Mouse (Mus musculus) G1E (cell line): ENCODE measurements around the gene Pmel.

Source experiments
- CTCF ChIP-seq: IDR thresholded peaks from 2 replicates; pipeline ENCODE4 v1.5.1; 2012; ENCODE audit warnings: low read depth, low read length, inconsistent platforms, mixed read lengths
- GATA1 ChIP-seq: IDR thresholded peaks from 2 replicates; pipeline ENCODE4 v1.6.1; 2012; ENCODE audit warnings: borderline replicate concordance, low read length, inconsistent platforms, mixed read lengths
- GATA2 ChIP-seq: IDR thresholded peaks from 2 replicates; pipeline ENCODE4 v1.6.1; 2012; ENCODE audit warnings: low read depth, low read length, inconsistent platforms, borderline replicate concordance
- TAL1 ChIP-seq: conservative IDR thresholded peaks from 2 replicates; pipeline ENCODE4 v1.6.1; 2012; ENCODE audit warnings: low read depth, low read length, inconsistent platforms, mixed read lengths

GRCm38 (mm10) chr10:128744211-128744610 lies 40.2 kb downstream of the Pmel start:
- TF ChIP-seq CTCF (no peak), TAL1 (no peak), GATA1 (no peak), GATA2 (no peak)
